Mouse (Mus musculus): Measurements from ENCODE around the gene Nckap1.

GRCm38 (mm10) chr2:80560773-80561172, 20.4 kb downstream of the Nckap1 start:
- no peak for TF ChIP-seq GATA1 (IDR thresholded peaks at IDR 0.05; ENCODE audit: low read length)
- no peak for TF ChIP-seq TAL1 (IDR thresholded peaks at IDR 0.05; ENCODE audit: low read length)
